Mouse (Mus musculus) A20 (cell line): ENCODE measurements at regions not wholly inside any gene's neighbourhood (a gene's known extent, or its start where the extent isn't known, plus 50 kb on each side); places are given as distances from the start of the nearest gene placed in this dataset.

Experiments
- DNase-seq: peaks from one replicate; pipeline ENCODE4 v3.0.0-alpha.2; 2011; ENCODE audit warnings: low read depth, low spot score

GRCm38 (mm10) chr15:6154706-6155105, 144.9 kb upstream of the Dab2 start:
- DNase-seq = no peak

- DNase-seq = no peak
Measured at GRCm38 (mm10) chr15:6180261-6180660, 119.3 kb upstream of the Dab2 start.

DNA sequence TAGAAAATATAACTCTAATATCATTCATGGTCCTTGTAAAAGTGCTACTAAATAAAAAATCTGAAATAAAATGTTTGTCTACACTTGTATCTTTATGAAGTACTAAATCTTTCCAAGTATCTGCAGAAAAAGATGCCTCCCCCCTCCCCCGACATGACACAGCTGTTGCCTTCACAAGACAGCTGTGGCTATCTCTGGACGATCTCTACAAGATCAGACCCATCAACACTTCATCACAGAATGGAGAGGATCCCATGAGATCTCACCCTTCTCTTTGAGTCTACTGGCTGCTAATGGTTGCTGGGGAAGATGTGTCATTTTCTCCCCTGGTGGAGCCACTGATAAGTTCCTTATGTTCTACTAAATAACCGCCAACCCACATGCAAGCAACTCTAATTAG, 116.0 kb upstream of the Dab2 start:
- DNase-seq = no peak

- no peak for DNase-seq
Measured at GRCm38 (mm10) chr15:6191845-6192244, 107.7 kb upstream of the Dab2 start.

DNA sequence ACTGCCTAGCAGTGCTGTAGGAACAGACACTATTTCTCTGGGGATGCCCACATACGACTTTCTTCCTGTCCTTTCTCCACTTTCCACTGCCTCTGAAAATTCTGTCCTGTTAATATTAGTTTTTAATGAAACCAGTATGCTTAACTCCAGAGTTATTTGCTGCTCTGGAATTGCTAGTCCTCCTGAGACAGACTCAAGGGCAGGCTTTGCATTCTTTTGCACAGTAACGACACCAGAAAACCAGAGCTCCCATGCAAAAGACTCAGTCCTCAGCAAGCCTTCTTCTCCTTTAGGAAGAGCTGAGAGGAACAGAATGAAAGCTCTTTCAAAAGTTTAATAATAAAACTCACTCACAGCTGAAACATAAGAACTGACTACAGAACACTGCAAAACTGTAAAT, 92.3 kb upstream of the Dab2 start:
- no peak for DNase-seq

- DNase-seq = peak; percentile 33
Measured at GRCm38 (mm10) chr15:6209301-6209700, 90.3 kb upstream of the Dab2 start.

- no peak for DNase-seq
Measured at GRCm38 (mm10) chr15:6218087-6218486, 81.5 kb upstream of the Dab2 start.

DNA sequence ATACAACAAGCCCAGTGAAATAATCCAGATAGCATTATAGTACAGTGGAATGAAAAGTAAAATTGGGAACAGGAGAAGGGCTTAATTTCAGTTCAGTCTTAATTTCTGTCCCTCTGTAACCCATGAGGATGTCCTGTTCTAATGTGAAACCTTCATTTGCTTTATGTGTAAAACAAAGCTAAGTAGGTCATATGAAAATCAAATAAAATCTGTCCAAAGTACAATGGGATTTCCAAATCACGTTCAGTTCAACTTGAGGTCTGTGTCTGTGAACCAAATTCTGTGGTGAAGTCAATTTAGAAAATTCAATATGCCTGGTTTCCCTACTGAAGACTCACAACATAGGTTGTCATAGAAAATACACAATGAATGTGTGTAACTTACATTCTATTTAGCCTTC, 74.4 kb upstream of the Dab2 start:
- DNase-seq = no peak

GRCm38 (mm10) chr15:6230618-6231017, 69.0 kb upstream of the Dab2 start:
- DNase-seq = no peak

- no peak for DNase-seq
Measured at GRCm38 (mm10) chr15:6231308-6232103, 68.1 kb upstream of the Dab2 start.

GRCm38 (mm10) chr15:6233621-6234020, 66.0 kb upstream of the Dab2 start:
- no peak for DNase-seq

- no peak for DNase-seq
Measured at GRCm38 (mm10) chr15:6236583-6236982, 63.0 kb upstream of the Dab2 start.

DNA sequence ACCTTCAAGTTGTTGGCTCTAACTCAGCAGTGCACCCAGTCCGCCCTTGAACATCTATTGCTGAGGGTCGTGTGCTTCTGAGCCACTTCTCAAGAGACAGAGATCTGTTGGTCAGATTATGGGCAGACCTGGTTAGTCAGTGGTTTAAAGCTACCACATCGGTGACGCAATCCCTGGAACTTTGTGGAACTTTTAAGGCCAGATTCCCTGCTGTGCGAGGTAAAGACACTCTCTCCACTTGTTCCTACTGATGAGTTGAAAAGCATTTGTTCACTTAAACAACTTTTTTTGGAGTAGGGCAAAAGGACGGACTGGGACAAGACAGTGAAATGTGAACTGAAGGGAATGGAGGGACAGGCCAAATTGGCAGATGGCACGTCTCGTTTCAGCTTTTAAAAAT, 61.9 kb upstream of the Dab2 start:
- no peak for DNase-seq

DNA sequence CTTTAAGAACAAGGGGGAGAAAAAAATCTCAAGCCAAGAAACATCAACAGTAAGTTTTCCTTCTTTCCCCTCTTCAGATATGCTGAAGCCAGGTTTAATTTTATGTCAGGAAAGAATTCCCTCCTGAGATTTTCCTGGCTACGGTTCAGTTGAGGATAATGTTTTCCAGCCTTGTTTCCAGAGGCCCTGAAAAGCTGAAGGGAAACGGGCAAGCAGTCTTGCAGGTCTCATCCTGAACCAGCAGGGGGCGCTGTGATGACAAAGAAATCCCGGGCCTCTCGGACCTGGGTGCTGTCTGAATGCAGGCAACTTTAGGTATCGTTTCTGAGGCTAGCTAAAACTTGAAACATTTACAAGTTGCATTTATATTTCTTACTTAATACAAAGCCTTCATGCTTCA, 61.5 kb upstream of the Dab2 start:
- DNase-seq = peak; percentile 38

DNA sequence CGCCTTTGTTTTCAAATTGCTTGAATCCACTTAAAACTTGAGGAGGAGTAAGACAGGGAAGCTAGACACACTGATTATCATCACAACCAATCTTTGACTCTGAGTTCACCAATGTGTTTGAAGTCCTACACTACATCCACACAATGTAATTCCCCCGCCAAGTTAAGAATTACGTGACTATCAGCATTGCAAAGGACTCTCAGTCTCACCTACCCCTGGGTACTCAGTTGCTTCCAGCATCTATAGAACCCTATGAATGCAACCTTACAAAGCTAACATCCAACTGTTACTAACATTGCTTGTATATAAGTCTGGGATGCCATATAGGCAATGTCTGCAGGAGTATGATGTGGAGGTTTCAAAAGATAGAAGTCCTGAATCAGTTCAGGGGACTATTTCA, 60.8 kb upstream of the Dab2 start:
- DNase-seq = no peak

DNA sequence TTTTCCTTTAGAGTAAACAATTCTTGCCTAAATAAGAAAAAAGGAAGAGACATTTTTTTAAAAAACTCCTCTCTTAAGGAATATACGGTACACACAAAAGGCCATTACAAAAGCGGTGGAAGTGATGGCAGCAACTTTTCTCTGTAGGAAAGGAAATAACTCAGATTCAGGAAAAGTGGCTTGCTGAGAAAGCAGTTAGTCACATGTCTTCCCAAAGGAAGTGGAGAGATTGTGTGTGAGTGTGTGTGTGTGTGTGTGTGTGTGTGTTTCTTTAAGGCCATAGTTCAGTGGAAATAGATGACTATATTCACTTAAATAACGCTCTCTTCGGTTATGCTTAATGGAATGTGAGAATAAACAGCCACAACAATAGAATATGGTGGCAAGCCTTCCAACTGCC, 57.5 kb upstream of the Dab2 start:
- DNase-seq = no peak

GRCm38 (mm10) chr15:6244401-6244800, 55.2 kb upstream of the Dab2 start:
- DNase-seq = no peak

DNA sequence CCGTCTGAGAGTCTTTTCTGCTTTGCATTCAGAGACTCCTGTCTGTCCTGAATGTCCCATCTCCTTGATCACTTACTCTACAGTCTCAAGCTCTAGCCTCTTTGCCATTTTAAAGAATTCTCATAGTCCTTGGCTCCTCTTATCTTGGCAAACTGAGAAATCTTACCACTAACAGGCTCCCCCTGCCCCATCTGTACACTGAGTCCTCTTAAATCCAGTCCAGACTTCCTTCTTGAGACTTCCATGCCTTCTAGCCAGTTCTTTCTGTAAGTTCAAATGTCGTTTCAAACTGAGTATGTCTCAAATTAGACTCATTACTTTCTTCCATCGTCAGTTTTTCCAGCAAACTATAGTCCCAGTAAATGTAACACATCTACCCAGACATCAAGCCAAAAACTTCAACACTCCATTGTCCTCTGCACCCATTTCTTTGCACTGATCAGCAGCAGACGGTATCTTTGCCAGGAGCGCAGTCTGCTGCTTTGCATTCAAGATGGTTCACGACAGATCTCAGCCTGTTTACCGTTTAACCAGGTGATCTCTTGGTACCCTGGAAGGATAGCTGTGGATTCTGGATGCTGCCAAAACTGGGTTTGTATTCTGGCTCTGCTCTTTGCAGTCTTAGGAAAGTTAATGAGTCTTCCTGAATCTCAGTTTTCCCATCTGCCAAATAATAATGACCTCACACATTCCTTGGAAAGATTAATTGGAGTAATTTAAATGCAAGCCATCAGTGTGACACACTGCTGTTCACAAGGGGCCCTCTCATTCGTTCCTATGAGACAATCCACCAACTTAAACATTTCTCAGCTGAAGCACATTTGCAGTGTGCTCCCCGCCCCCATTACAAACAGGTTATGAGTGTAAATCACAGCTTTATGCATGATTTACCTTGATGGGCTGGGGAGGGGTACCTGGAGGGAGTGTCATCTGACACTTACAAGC, 53.4 kb upstream of the Dab2 start:
- no peak for DNase-seq

- DNase-seq = no peak
Measured at GRCm38 (mm10) chr15:6248470-6248869, 51.1 kb upstream of the Dab2 start.
